Mouse (Mus musculus): ENCODE data around the gene Nhs.

Gene Nhs

GRCm38 (mm10) chrX:162159637-162160611 is at the start of gene Nhs:
Gene Nhs, minus strand, starts transcription at chrX:162159730.
- POLR2A ChIA-PET = interaction anchor here in 1 of 4 experiments (1.0 kb wide), 1 partner anchor 135 kb away, joined by 4 read pairs; no protein-coding TSS in a partner anchor
- CTCF ChIA-PET = no interaction called here

DNA sequence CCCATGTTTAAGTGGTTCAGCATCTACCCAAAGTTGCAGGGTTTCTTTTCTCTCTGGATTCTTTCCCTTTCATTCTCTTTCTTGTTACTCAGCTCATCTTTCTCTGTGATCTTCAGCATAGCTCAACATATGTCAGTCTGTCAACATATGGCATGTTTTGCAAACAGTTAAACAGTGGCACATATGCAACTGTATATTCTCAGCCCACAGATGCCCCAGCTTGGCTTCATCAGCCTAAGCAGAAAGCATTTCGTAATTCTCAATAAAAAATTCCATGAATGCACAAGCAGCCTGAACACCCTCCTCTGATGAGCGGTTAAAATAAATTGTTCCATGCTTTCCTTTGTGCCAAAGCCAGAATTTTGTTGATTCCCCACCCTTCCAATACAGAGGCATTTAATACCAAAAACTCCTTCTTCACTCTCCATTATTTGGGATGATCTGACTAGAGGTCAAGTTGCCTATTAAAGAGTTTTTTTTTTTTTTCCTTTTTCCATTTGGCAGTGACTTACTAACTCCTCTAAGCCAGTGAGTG is 46.9 kb upstream of the Nhs start:
- POLR2A ChIA-PET = no interaction called here
- CTCF ChIA-PET = no interaction called here

DNA sequence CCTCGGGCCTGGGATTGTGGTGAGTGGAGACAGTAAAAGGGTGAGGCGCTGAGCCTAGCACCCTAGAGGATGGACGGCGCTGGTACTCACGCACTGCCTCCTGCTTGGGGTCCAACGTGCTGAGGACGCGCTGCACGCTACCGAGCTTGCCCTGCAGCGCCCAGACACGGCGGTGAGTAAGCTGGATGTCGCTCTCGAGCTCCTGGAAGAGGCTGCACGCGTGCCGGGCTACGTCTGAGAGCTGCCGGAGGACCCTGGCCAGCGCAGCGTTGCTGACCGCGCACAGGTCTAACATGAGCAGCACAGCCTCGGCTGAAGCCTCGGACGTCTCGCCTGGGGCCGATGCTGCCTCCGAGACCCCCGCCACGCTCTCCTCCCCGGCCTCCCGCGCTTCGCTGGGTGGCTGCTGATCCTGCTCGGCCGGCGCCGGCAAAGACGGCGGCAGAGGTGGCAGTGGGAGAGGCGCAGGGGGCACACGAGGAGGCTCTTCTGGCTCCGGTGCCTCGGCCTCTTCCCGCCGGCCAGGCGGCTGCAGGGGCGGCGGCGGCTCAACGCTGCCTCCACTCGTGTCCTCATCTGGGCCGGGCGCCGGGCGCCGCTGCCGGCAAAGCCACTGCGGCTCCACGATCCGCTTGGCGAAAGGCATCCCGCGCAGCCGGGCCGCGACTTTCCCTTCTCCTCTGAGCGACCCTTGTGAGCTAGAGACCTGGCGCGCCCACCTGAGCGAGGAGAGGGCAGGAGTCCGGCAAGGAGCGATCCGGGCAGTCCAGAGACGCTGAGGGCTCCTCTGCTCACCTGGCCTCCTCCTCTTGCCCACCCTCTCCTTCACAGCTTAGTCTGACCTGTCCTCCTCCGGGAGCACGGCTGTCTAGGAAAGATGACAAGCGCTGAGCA is 540 bp downstream of the Nhs start:
- ChIA-PET CTCF (no interaction called here), POLR2A (interaction anchor here in 2 of 4 experiments (0.6 to 1.0 kb wide), 3 partner anchors 51 to 600 kb away, joined by 3 to 4 read pairs (median 3); no protein-coding TSS in a partner anchor)

GRCm38 (mm10) chrX:162158142-162158541 is 1.4 kb downstream of the Nhs start:
- POLR2A ChIA-PET = interaction anchor here in 1 of 4 experiments (0.7 kb wide), 1 partner anchor 601 kb away, joined by 3 read pairs; no protein-coding TSS in a partner anchor
- CTCF ChIA-PET = no interaction called here

DNA sequence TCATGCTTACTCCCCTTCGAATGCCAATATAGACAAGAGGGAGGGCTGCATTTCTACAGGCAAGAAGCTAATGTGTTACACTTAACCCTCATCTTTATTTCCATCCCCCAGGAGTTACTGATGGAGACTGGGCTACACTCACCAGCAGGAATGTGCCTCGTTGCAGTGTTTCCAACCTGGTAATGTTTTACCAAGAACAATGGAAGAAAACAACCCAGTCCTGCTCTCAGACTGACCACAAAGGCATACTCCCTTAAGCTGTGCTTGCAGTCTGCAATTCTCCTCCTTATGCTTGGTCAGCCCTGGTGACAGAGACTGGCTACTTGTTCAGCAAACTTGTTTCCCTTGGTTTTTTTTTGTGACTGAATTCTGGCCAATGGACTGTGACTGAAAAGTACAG is 21.7 kb downstream of the Nhs start:
- POLR2A ChIA-PET = no interaction called here
- CTCF ChIA-PET = no interaction called here

- ChIA-PET CTCF (no interaction called here), POLR2A (interaction anchor here in 1 of 4 experiments (0.7 kb wide), 1 partner anchor 233 kb away, joined by 3 read pairs; no protein-coding TSS in a partner anchor)
Observed at GRCm38 (mm10) chrX:162113257-162113656, 46.3 kb downstream of the Nhs start.

DNA sequence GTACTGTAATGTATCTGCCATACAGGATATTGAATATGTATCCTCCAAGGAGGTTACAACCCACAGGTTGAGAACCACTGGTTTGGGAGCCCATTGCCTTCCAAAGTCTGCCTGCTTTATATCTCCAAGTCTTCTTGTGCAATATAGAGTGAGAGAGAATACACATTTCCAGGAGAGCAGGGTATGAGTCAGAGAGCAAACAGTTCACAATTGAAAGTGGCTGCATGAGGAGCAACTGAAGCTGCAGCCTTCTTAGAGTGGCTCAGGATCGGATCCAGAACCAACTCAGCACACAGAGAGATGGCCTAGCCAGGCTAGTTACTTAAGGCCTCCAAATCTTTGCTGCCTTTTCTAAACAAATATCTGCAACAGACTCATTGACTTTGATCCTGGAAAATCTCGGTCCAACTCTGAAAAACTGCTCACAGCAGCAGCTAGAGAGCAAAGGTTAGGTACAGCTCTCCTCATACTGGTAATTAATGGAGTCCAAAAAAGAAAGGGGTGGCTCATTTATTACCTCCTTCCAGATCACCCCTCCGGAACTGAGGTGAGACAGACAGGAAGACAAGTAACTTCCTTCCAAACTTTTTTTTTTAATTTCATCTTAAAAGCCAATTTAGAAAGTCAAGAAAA is 56.6 kb downstream of the Nhs start:
- POLR2A ChIA-PET = no interaction called here
- CTCF ChIA-PET = no interaction called here

GRCm38 (mm10) chrX:162098364-162098763 is 61.2 kb downstream of the Nhs start:
- CTCF ChIA-PET = no interaction called here
- POLR2A ChIA-PET = no interaction called here

- ChIA-PET POLR2A (no interaction called here), CTCF (no interaction called here)
Observed at GRCm38 (mm10) chrX:162087291-162087690, 72.2 kb downstream of the Nhs start.

GRCm38 (mm10) chrX:162085897-162086200 is 73.7 kb downstream of the Nhs start:
- ChIA-PET CTCF (no interaction called here), POLR2A (no interaction called here)

- ChIA-PET CTCF (no interaction called here), POLR2A (no interaction called here)
Observed at GRCm38 (mm10) chrX:162085062-162085896, 74.3 kb downstream of the Nhs start.

DNA sequence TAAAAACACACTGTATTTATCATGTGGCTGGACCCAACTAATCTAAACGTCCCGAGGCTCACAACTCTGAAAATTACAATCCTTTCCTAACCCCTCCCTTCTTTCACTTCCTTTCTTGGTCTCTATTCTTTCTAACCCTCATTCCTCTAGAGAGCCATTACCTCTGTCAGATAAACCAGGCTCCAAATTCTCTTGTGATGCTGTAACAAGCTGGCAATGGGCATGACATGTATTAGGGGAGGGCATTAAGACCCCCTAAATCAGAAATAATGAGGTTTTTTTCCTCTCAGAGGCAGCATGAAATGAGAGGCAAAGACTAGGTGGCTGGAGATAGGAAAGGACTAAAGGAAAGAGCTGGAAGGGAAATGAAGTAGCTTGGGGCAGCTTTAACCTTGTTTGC is 96.4 kb downstream of the Nhs start:
- CTCF ChIA-PET = no interaction called here
- POLR2A ChIA-PET = no interaction called here

DNA sequence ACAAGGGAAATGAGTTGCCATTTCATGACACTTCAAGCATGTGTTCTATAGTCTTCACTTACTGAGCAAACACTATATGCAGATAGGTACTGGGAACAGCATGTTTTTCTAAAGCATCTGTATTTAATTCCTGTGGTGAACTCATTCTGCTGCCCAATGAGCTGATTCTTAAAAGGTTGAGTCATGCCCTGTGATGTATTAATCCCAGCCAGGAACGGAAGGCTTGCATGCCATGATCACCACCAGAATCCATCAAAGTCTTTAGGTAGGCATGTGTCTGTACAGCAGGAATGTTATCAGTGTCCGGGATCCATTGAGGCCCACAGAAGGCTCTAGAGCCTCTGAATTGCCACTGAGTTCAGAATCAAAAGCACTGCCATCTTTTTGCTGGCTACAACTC is 103.9 kb downstream of the Nhs start:
- CTCF ChIA-PET = no interaction called here

DNA sequence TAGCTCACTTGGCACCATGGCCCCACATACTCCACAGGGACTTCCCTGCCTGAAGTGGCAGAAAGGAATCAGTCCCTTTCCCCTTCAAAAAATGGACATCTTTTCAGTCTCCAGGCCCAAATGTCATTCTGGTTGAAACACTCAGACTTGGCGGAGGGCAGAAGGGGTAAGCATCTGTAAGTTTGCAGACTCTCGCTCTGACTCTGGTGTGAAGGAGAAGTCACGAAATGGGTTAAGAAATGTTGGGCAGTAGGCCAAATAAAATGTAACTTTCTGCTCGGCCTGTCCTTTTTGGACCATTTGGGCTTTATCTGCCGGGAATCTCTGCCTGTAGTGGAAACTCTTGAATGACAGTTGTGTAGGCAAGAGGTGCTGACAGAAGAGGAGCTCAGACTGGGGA is 106.0 kb downstream of the Nhs start:
- ChIA-PET POLR2A (no interaction called here), CTCF (no interaction called here)

More for the DNA sequence above, 103.9 kb downstream of the Nhs start:
- POLR2A ChIA-PET = no interaction called here

DNA sequence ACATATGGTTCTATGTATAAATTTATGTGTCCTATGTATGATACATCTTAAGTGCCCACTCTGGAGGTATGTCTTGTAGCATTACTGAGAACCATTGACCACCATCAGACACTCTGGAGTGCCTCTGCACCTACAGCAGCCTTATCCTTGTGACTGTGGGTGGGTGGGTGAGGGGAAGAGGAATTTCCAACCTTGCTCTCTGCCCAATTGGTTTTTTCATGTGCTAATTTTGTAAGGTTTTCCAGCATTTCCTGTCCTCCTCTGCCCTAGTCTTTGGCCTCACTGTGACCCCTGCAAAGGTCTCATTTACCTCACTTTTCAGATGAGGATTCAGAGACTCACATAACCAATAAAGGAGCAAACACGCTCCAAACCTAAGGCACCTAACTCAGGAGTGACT is 107.0 kb downstream of the Nhs start:
- CTCF ChIA-PET = no interaction called here

DNA sequence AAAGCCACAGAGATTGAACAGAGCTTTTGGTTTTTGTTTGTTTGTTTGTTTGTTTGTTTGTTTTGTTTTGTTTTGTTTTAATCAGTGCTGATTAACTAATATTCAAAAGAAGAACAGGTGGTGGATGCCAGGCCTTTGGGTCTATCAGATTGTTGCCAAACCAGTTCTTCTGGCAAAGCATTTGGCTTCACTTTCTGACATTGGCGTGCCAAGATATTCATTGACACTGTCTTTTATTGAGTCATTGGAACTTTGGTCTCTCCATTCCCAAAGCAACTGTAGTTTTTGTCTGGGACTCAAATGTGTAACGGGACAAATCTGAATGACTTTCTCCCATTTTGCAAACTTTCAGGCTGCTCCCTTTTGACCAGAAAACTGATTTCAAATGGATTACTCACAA is 109.9 kb downstream of the Nhs start:
- ChIA-PET CTCF (no interaction called here), POLR2A (no interaction called here)

More for the DNA sequence above, 107.0 kb downstream of the Nhs start:
- POLR2A ChIA-PET = no interaction called here

- ChIA-PET POLR2A (no interaction called here), CTCF (no interaction called here)
Observed at GRCm38 (mm10) chrX:162045527-162045926, 114.0 kb downstream of the Nhs start.

DNA sequence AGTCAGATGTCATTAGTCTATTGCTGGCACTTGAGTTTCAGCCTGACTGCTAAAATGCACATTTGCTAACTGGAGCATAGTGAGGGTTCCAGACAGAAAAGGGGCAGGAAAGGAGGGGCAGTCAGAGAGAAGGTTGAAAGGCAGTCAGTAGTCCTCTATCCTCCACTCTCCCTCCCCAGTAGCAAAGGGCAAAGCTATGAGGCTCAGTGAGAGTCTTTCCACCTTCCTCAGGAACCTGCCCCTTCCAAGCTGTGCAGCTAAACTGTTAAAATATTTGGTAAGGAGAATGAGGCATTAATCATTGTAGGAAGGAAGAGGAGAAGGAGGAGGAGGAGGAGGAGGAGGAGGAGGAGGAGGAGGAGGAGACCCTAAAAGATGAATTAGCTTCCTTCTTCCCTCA is 115.4 kb downstream of the Nhs start:
- POLR2A ChIA-PET = interaction anchor here in 1 of 4 experiments (0.7 kb wide), 1 partner anchor 64 kb away, joined by 3 read pairs; no protein-coding TSS in a partner anchor
- CTCF ChIA-PET = no interaction called here
